Mouse (Mus musculus) embryonic fibroblast, embryonic 13.5 days (primary cell): ENCODE data around the gene Klk1b4.
"Not testable (repeated sequence)": the region's sequence is repeated elsewhere in the genome, so short reads cannot be mapped to it uniquely, and the experiment has no call there.

ENCODE experiments used
- CTCF ChIP-seq: IDR thresholded peaks from 2 replicates; pipeline ENCODE4 v1.5.1; 2011; ENCODE audit warnings: mild to moderate bottlenecking, control low read depth, low read length, moderate library complexity, borderline replicate concordance; ENCODE audit not compliant: insufficient read depth
- POLR2A ChIP-seq: IDR thresholded peaks from 2 replicates; pipeline ENCODE4 v1.6.1; 2011; ENCODE audit warnings: low read depth, mild to moderate bottlenecking, control low read depth, low read length, moderate library complexity

DNA sequence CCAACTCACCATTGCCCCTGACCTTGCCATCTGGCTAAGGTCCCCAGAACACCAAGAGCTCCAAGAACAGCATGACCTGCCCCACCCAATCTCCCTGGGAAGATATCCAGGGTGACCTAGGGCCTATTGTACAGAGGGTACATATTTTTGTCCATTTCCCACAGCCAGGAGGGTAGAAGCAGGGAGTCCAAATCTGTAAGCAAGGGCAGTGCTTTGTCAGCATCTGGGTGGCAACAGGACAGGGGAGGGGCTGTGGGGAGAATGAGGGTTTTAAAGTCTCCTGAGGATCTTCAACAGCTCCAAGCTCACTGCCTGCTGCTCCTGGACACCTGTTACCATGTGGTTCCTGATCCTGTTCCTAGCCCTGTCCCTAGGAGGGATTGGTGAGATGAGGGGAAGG lies 19.3 kb upstream of the Klk1b4 start, which contains the start of gene Klk1b24:
- not testable (repeated sequence) for TF ChIP-seq POLR2A, CTCF
